Mouse (Mus musculus) urinary bladder, postnatal 25 days (tissue): ENCODE measurements around the gene Eapp.

Experiments
- DNase-seq: peaks from one replicate; pipeline ENCODE4 v3.0.0; 2022; ENCODE audit warnings: low spot score

Gene Eapp

GRCm38 (mm10) chr12:54637033-54637432 lies 58.7 kb downstream of the Eapp start:
- DNase-seq, result no peak

- DNase-seq, result no peak
Measured at GRCm38 (mm10) chr12:54632141-54632540, 63.6 kb downstream of the Eapp start.

GRCm38 (mm10) chr12:54621942-54622341 lies 73.8 kb downstream of the Eapp start:
- no peak for DNase-seq
